Mouse (Mus musculus) layer of hippocampus, postnatal 10 days (tissue): ENCODE data around the gene Mthfd1l. TPM values are rescaled to one million over a fixed set of nuclear protein-coding genes. Genes with fewer than 3 reads are reported as not detected.

Source experiments
- DNase-seq, 2 experiments: peaks; one replicate each; pipeline ENCODE4 v3.0.0; 2021; ENCODE audit warnings: low spot score in 2 of 2
- total RNA-seq, 2 experiments: library from RNA; stranded (reverse); gene quantifications; 2 replicates each; pipeline ENCODE4 v1.2.3; 2021

Mthfd1l gene
- total RNA-seq, 2 experiments from 2014 or later: 13.4 to 14.4 TPM

DNA sequence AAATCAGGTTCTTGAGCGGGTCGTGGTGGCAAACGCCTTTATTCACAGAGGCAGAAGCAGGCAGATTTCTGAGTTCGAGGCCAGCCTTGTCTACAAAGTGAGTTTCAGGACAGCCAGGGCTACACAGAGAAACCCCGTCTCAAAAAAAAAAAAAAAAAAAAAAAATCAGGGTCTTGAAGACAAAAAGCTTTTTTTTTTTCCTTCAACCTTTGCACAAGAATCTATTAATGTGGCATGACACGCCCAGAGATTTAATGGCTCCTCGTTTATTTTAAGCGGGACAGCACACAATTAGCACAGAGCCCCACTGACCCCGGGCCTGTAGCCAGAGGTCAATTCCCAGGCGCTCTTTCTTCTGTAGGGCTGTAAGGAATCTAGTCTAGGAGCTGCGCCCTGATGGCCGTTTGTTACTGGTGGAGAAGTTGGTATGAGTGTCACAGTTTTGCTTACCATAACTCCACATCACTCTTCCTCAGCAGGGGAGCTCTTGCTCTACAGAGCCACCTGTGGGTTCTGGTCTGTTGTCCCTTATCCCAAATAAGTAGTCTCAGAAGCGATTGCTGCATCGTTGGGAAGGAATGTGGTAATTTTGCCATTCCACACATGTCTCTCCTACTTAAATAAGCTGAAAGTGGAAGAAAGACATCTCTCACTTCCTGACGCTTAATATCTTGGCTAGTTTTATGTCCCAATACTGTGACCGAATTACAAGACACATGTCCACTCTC is 172.3 kb downstream of the Mthfd1l start:
- DNase-seq: no peak

GRCm38 (mm10) chr10:4146947-4147346 is 174.0 kb downstream of the Mthfd1l start:
- no peak for DNase-seq

DNA sequence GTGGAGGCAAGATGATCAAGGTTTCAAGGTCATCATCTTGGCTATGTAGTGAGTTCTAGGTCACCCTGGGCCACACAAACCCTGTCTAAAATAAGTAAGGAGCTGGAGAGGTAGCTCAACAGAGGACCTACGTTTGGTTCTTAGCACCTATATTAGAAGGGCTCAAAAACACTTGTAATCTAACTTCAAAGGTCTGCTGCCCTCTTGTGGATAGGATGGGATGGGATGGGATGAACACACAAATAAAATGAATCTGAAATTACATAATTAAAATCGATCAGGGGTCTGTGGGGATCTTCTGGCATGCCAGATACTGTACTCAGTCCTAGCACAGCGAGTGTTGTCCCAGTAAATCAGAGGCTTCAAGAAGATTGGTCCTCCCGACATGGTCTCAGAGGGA is 178.2 kb downstream of the Mthfd1l start:
- DNase-seq: no peak

GRCm38 (mm10) chr10:4151862-4152776 is 179.2 kb downstream of the Mthfd1l start:
- no peak for DNase-seq

GRCm38 (mm10) chr10:4153031-4153430 is 180.1 kb downstream of the Mthfd1l start:
- DNase-seq: no peak

- no peak for DNase-seq
Observed at GRCm38 (mm10) chr10:4154035-4154434, 181.1 kb downstream of the Mthfd1l start.

GRCm38 (mm10) chr10:4155521-4155920 is 182.6 kb downstream of the Mthfd1l start:
- DNase-seq: no peak

DNA sequence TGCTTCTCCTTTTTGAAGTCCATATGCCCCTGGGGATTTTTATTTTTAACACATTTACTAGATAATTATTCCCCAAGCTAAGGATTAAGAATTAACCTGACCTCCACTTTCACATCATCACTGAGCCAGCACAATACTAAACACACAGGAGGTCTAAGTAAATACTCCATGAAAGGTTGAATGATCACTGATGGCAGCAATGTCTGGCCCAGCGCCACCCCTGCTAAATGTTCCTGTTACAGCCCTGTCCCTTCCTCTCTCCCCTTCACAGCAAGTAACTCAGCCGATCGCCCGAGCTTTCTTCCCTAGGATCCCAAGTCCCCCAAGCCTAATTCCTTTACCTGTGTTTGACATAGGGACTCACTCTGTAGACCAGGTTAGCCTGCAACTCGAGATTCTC is 185.6 kb downstream of the Mthfd1l start:
- no peak for DNase-seq

- DNase-seq: no peak
Observed at GRCm38 (mm10) chr10:4159541-4160090, 186.7 kb downstream of the Mthfd1l start.

GRCm38 (mm10) chr10:4160242-4160785 is 187.4 kb downstream of the Mthfd1l start:
- no peak for DNase-seq

DNA sequence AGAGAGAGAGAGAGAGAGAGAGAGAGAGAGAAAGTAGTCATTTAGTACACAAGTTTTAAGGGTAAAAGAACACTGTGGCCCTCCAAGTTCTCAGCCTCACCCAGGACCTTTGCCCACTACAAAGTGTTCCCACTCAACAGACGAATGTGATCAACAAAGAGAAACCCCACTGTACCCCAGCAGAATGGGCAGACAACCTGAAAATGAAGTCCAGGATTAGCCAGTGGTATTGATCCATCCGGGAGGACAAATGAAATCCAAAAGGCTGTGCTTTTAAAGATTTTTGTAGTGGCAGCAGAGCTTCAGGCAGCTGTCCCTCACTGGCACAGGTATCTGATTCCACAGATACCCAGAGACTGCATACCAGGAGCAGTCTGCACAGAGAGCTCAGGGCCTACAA is 189.1 kb downstream of the Mthfd1l start:
- DNase-seq: no peak

- no peak for DNase-seq
Observed at GRCm38 (mm10) chr10:4162976-4163375, 190.1 kb downstream of the Mthfd1l start.

GRCm38 (mm10) chr10:4164681-4165080 is 191.8 kb downstream of the Mthfd1l start:
- no peak for DNase-seq

GRCm38 (mm10) chr10:4168222-4168798 is 195.4 kb downstream of the Mthfd1l start:
- DNase-seq: no peak

GRCm38 (mm10) chr10:4174229-4174628 is 201.3 kb downstream of the Mthfd1l start:
- DNase-seq: no peak

- no peak for DNase-seq
Observed at GRCm38 (mm10) chr10:4174717-4175116, 201.8 kb downstream of the Mthfd1l start.

GRCm38 (mm10) chr10:4177285-4177684 is 204.4 kb downstream of the Mthfd1l start:
- no peak for DNase-seq

DNA sequence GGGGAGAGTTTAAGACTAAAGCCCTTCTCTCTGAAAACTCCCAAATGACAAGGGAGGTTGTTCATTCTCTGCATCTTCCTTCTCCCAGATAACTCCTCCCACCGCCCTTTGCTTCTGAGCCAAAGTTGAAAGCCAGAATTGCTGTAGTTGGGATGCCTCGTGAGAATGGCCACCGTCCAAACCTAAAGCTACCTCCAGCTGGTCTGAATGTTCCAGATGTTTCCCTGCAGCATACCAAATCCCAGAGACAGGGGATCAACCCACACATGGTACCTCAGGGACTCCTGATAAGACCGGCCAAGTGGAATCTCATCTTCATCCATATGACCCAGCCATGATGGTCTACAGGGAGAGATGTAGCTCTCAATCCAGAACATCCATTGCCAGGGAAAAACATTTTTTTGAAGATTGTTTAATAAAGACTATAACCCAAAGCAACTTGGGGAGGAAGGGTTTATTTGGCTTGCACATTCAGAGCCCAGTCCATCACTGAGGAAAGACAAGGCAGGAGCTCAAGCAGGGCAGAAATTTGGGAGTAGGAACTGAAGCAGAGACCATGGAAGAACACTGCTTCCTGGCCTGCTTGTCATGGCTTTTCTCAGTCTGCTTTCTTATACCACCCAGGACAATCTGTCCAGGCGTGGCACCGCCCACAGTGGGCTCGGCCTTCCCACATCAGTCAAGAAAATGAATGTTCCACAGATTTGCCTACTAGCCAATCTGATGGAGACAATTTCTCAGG is 206.3 kb downstream of the Mthfd1l start:
- no peak for DNase-seq

DNA sequence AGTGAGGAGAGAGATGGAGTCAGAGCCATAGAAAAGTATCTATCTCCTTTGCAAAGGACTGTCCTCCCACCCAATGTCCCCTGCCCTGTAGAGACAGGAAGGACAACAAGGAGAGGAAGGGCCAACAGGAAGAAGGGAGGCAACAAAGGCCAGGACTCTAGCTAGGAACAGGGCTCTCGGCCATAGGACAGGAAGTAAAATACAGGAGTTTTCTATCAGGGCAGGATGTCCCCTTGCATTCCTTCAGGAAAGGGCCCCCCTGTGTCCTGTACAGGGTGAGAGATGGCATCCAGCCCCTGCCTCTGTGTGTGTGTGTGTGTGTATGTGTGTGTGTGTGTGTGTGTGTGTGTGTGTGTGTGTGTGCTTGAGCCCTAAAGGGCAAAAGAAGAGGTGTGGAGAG is 209.0 kb downstream of the Mthfd1l start:
- no peak for DNase-seq

GRCm38 (mm10) chr10:4182406-4182805 is 209.5 kb downstream of the Mthfd1l start:
- no peak for DNase-seq
